Mouse (Mus musculus) testis, adult 2 months (tissue): ENCODE results near the gene Bcas3.

ENCODE experiments used
- CTCF ChIP-seq: fragments of 200-500 bp; IDR thresholded peaks from 2 replicates; pipeline ENCODE4 v1.5.1; 2012; ENCODE audit warnings: low read depth, mild to moderate bottlenecking, inconsistent platforms, low read length, moderate library complexity; ENCODE audit not compliant: control insufficient read depth, insufficient read depth, insufficient replicate concordance
- POLR2A ChIP-seq: fragments of 200-500 bp; IDR thresholded peaks from 2 replicates; pipeline ENCODE4 v1.6.1; 2012; ENCODE audit warnings: low read depth, mild to moderate bottlenecking, inconsistent platforms, low read length, moderate library complexity; ENCODE audit not compliant: control insufficient read depth

GRCm38 (mm10) chr11:85353819-85354218, 852 bp downstream of the Bcas3 start:
- TF ChIP-seq POLR2A (no peak), CTCF (no peak)
